Mouse (Mus musculus) lung, embryonic 15.5 days (tissue): ENCODE results near the gene Ikzf2. TPM values are rescaled to one million over a fixed set of nuclear protein-coding genes. Genes with fewer than 3 reads are reported as not detected.

Experiments
- ATAC-seq: fragments of 200-750 bp; cut with Nextera tagmentation; 2 replicates; pipeline ENCODE4 v1.8.0; 2017; ENCODE audit warnings: moderate number of reproducible peaks, borderline replicate concordance; ENCODE audit not compliant: low FRiP score, low TSS enrichment; ENCODE audit errors: extremely low read depth
- H3K27ac ChIP-seq: fragments of 300-500 bp; sonication (generic); 2 replicates; pipeline ENCODE4 v1.5.1; 2015; ENCODE audit warnings: moderate library complexity, mild to moderate bottlenecking, inconsistent platforms
- H3K27me3 ChIP-seq: fragments of 300-500 bp; sonication (generic); 2 replicates; pipeline ENCODE4 v1.6.1; 2015; ENCODE audit warnings: inconsistent platforms
- H3K36me3 ChIP-seq: fragments of 300-500 bp; sonication (generic); 2 replicates; pipeline ENCODE4 v1.6.1; 2015; ENCODE audit warnings: inconsistent platforms
- H3K4me1 ChIP-seq: fragments of 300-500 bp; sonication (generic); 2 replicates; pipeline ENCODE4 v1.6.1; 2015; ENCODE audit warnings: inconsistent platforms
- H3K4me2 ChIP-seq: fragments of 300-500 bp; sonication (generic); 2 replicates; pipeline ENCODE4 v1.6.1; 2015; ENCODE audit warnings: inconsistent platforms, mild to moderate bottlenecking, moderate library complexity
- H3K4me3 ChIP-seq: fragments of 300-500 bp; sonication (generic); 2 replicates; pipeline ENCODE4 v1.5.1; 2015; ENCODE audit warnings: mild to moderate bottlenecking, inconsistent platforms
- H3K9ac ChIP-seq: fragments of 300-500 bp; sonication (generic); 2 replicates; pipeline ENCODE4 v1.6.1; 2015; ENCODE audit warnings: inconsistent platforms
- H3K9me3 ChIP-seq: fragments of 300-500 bp; sonication (generic); 2 replicates; pipeline ENCODE4 v1.6.1; 2016; ENCODE audit warnings: inconsistent platforms
- WGBS: fragments of 180-500 bp; shearing (Covaris S2); methylation state at CpG from one replicate; pipeline ENCODE4 v1.1.7; 2015; 5-methylcytosine and 5-hydroxymethylcytosine counted together
- polyA plus RNA-seq: library from polyadenylated mRNA; unstranded; fragments of >200 nt; fragmentation: Nextera tagmentation; extraction: Ambion mirVana; gene quantifications from 2 replicates; pipeline ENCODE4 v1.2.1, GENCODE M21; 2015

Ikzf2 gene
- polyA plus RNA-seq, 1 experiment from 2014 or later: 3.8 TPM

GRCm38 (mm10) chr1:69528696-69529095 is 158.3 kb downstream of the Ikzf2 start:
- Histone ChIP-seq H3K9me3 (no peaks in the 10 kb centered on the region), H3K4me2 (no peak overlapping the region), H3K4me1 (no peaks in the 10 kb centered on the region), H3K9ac (no peak overlapping the region), H3K27ac (no peak overlapping the region), H3K27me3 (no peaks in the 10 kb centered on the region), H3K36me3 (no peaks in the 10 kb centered on the region), H3K4me3 (no peak overlapping the region)
- WGBS: 58% methylated on average over 4 of the region's 4 CpGs
- ATAC-seq: no peak

GRCm38 (mm10) chr1:69521656-69522055 is 165.4 kb downstream of the Ikzf2 start:
- ATAC-seq: no peak
- 89% methylated on average over 2 of the region's 2 CpGs for WGBS
- Histone ChIP-seq H3K36me3 (no peaks in the 10 kb centered on the region), H3K9ac (no peak overlapping the region), H3K9me3 (no peaks in the 10 kb centered on the region), H3K4me3 (no peak overlapping the region), H3K4me1 (no peaks in the 10 kb centered on the region), H3K27me3 (no peaks in the 10 kb centered on the region), H3K27ac (no peak overlapping the region), H3K4me2 (no peak overlapping the region)

- H3K4me2 ChIP-seq: no peak overlapping the region
- H3K27me3 ChIP-seq: no peaks in the 10 kb centered on the region
- 87% methylated on average over 4 of the region's 4 CpGs for WGBS
- no peaks in the 10 kb centered on the region for H3K4me1 ChIP-seq
- no peaks in the 10 kb centered on the region for H3K36me3 ChIP-seq
- no peaks in the 10 kb centered on the region for H3K9me3 ChIP-seq
- H3K9ac ChIP-seq: no peak overlapping the region
- H3K4me3 ChIP-seq: no peak overlapping the region
- ATAC-seq: no peak
- H3K27ac ChIP-seq: no peak overlapping the region
Measured at GRCm38 (mm10) chr1:69519356-69519755, 167.7 kb downstream of the Ikzf2 start.

DNA sequence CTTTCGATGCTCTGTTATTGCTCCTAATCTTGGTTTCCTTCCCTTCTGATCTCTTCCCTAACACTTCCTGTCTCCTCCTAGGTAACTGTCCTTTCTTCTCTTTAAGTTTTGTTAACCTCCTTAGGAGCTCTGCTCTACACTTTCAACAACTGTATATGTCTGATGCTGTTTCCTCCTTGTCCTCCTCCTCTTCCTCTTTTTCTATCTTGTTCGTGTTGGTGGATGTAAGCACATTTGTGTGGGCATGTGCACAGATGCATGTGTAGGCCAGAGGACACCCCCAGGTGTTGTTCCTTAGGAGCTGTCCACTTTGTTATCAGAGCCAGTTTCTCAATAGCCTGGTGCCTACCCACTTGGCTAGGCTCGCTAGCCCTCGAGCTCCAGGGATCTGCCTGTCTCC is 169.0 kb downstream of the Ikzf2 start:
- H3K36me3 ChIP-seq: no peaks in the 10 kb centered on the region
- no peaks in the 10 kb centered on the region for H3K27me3 ChIP-seq
- 79% methylated on average over 4 of the region's 4 CpGs for WGBS
- H3K4me3 ChIP-seq: no peak overlapping the region
- ATAC-seq: no peak
- no peaks in the 10 kb centered on the region for H3K9me3 ChIP-seq
- no peak overlapping the region for H3K4me2 ChIP-seq
- H3K4me1 ChIP-seq: 0 out of 2 replicates have a peak, but pooled peaks cover 9% of the 10 kb centered on the region
- H3K9ac ChIP-seq: no peak overlapping the region
- H3K27ac ChIP-seq: no peak overlapping the region

- Histone ChIP-seq H3K36me3 (no peaks in the 10 kb centered on the region), H3K27me3 (no peaks in the 10 kb centered on the region), H3K4me3 (no peak overlapping the region), H3K4me1 (0 out of 2 replicates have a peak, but pooled peaks cover 11% of the 10 kb centered on the region), H3K9ac (no peak overlapping the region), H3K9me3 (no peaks in the 10 kb centered on the region), H3K4me2 (no peak overlapping the region), H3K27ac (no peak overlapping the region)
- 58% methylated on average over 5 of the region's 5 CpGs for WGBS
- ATAC-seq: no peak
Measured at GRCm38 (mm10) chr1:69516144-69516543, 170.9 kb downstream of the Ikzf2 start.

- Histone ChIP-seq H3K27me3 (no peaks in the 10 kb centered on the region), H3K36me3 (no peaks in the 10 kb centered on the region), H3K4me3 (no peak overlapping the region), H3K4me1 (0 out of 2 replicates have a peak, but pooled peaks cover 11% of the 10 kb centered on the region), H3K9me3 (no peaks in the 10 kb centered on the region), H3K4me2 (no peak overlapping the region), H3K9ac (no peak overlapping the region), H3K27ac (no peak overlapping the region)
- 13% methylated on average over 5 of the region's 5 CpGs for WGBS
- ATAC-seq: no peak
Measured at GRCm38 (mm10) chr1:69513595-69514250, 173.3 kb downstream of the Ikzf2 start.

GRCm38 (mm10) chr1:69508275-69508674 is 178.8 kb downstream of the Ikzf2 start:
- H3K9me3 ChIP-seq: no peaks in the 10 kb centered on the region
- WGBS: 31% methylated on average over 3 of the region's 3 CpGs
- H3K4me1 ChIP-seq: 0 out of 2 replicates have a peak, but pooled peaks cover 4% of the 10 kb centered on the region
- H3K4me3 ChIP-seq: no peak overlapping the region
- no peaks in the 10 kb centered on the region for H3K27me3 ChIP-seq
- no peak overlapping the region for H3K4me2 ChIP-seq
- no peak for ATAC-seq
- H3K36me3 ChIP-seq: no peaks in the 10 kb centered on the region
- no peak overlapping the region for H3K27ac ChIP-seq
- H3K9ac ChIP-seq: no peak overlapping the region

DNA sequence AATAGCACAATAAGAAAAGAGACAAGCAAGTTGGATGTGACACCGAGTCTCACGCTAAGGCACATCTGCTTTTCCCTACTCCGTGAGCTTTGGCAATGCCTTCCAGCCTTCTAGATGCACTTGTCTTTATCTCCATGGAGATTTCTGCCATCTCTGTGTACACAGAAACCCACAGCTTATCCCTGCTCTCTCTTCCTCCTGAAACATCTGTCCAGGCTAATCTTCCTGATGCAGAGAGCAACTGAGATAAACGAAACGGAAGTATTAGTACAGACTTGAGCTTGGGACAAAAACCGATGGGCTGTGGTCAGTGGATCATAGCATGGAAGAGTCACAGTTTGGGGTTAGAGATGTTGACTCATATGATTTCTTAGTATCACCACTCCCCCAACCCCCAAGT is 179.5 kb downstream of the Ikzf2 start:
- Histone ChIP-seq H3K9me3 (no peaks in the 10 kb centered on the region), H3K4me1 (no peaks in the 10 kb centered on the region), H3K27me3 (no peaks in the 10 kb centered on the region), H3K9ac (no peak overlapping the region), H3K27ac (no peak overlapping the region), H3K4me2 (no peak overlapping the region), H3K4me3 (no peak overlapping the region), H3K36me3 (no peaks in the 10 kb centered on the region)
- 80% methylated on average over 6 of the region's 6 CpGs for WGBS
- no peak for ATAC-seq

DNA sequence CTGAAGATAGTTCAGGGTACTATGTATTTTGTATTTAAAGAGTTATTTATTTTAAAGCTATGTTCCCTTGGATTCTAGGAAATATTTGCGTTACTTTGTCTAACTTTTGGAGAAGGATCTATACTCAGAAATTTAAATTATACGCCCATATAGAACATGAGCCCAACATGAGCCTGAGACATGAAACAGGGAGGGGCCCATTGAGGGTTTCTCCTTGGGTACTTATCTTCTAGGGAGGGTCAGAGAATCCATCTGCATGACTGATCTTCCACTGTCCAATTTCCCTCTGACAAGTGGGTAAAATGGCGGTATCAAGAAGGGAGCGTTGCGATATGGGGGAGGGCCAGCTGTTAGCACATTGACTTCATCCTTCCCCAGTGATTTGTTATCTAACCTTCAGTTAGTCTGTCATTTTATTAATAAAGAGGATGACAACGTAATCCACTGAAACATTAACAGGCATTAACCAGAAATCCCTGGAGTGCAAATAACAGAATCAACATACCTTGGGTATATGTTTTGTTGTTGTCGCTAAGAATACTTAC is 180.4 kb downstream of the Ikzf2 start:
- 92% methylated on average over 7 of the region's 7 CpGs for WGBS

DNA sequence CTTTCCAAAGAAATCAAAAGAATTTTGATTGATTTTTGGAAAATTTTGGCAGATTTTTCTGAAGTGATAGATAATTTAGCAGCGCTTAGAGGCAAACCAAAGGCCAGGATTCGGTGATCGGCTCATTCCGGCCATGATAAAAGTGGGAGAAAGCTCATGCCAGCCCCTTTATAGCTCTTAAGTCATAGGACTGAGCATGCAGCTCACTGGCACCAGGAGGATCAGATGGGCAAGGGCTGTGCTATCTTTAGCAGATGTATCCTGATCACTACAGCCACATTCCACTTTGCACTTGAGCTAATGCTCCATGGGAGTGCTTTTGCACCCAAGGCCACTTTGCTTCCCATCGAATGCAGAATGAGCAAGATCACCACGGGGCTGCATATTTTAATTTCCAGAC is 181.0 kb downstream of the Ikzf2 start:
- no peak for ATAC-seq
- no peaks in the 10 kb centered on the region for H3K36me3 ChIP-seq
- H3K9ac ChIP-seq: no peak overlapping the region
- H3K27ac ChIP-seq: no peak overlapping the region
- WGBS: 90% methylated on average over 6 of the region's 6 CpGs
- H3K4me2 ChIP-seq: no peak overlapping the region
- H3K9me3 ChIP-seq: no peaks in the 10 kb centered on the region
- H3K27me3 ChIP-seq: no peaks in the 10 kb centered on the region
- no peak overlapping the region for H3K4me3 ChIP-seq
- no peaks in the 10 kb centered on the region for H3K4me1 ChIP-seq

More for the DNA sequence above, 180.4 kb downstream of the Ikzf2 start:
- no peak overlapping the region for H3K27ac ChIP-seq
- no peaks in the 10 kb centered on the region for H3K36me3 ChIP-seq
- H3K4me1 ChIP-seq: no peaks in the 10 kb centered on the region
- H3K4me2 ChIP-seq: no peak overlapping the region
- ATAC-seq: no peak
- no peaks in the 10 kb centered on the region for H3K9me3 ChIP-seq
- no peaks in the 10 kb centered on the region for H3K27me3 ChIP-seq
- no peak overlapping the region for H3K9ac ChIP-seq
- no peak overlapping the region for H3K4me3 ChIP-seq

GRCm38 (mm10) chr1:69500388-69500787 is 186.7 kb downstream of the Ikzf2 start:
- no peak overlapping the region for H3K27ac ChIP-seq
- no peaks in the 10 kb centered on the region for H3K9me3 ChIP-seq
- no peaks in the 10 kb centered on the region for H3K27me3 ChIP-seq
- 64% methylated on average over 3 of the region's 3 CpGs for whole genome bisulfite sequencing
- ATAC-seq: no peak
- H3K4me1 ChIP-seq: no peaks in the 10 kb centered on the region
- no peaks in the 10 kb centered on the region for H3K36me3 ChIP-seq
- H3K9ac ChIP-seq: no peak overlapping the region
- no peak overlapping the region for H3K4me2 ChIP-seq
- H3K4me3 ChIP-seq: no peak overlapping the region

DNA sequence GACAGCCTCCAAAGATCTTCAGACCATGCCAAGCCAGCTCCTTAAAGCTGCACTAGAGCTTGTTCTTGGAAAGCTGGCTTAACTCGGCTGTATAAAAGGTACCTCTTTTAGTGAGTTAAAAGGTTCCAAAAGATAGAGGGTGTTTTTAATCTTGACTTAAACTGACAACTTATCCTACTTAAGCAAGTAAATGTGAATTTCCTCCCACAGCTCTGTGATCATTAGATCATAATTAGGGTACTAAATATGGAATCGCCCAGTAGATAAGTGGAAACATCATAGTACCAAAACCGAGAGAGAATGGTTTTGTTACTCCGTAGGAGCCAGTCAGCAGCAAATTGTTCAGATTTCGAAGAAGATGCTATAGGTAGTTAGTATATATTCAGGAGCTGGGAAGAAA is 187.4 kb downstream of the Ikzf2 start:
- Histone ChIP-seq H3K4me1 (no peaks in the 10 kb centered on the region), H3K9ac (no peak overlapping the region), H3K4me2 (no peak overlapping the region), H3K27me3 (no peaks in the 10 kb centered on the region), H3K36me3 (no peaks in the 10 kb centered on the region), H3K4me3 (no peak overlapping the region), H3K27ac (no peak overlapping the region), H3K9me3 (no peaks in the 10 kb centered on the region)
- ATAC-seq: no peak
- 82% methylated on average over 5 of the region's 5 CpGs for WGBS
